Mouse (Mus musculus): ENCODE measurements around the gene Hdac4. TPM values are rescaled to one million over a fixed set of nuclear protein-coding genes. Genes with fewer than 3 reads are reported as not detected.

The Hdac4 gene
- polyA plus RNA-seq, 1 experiment from 2014 or later = 24.1 TPM

DNA sequence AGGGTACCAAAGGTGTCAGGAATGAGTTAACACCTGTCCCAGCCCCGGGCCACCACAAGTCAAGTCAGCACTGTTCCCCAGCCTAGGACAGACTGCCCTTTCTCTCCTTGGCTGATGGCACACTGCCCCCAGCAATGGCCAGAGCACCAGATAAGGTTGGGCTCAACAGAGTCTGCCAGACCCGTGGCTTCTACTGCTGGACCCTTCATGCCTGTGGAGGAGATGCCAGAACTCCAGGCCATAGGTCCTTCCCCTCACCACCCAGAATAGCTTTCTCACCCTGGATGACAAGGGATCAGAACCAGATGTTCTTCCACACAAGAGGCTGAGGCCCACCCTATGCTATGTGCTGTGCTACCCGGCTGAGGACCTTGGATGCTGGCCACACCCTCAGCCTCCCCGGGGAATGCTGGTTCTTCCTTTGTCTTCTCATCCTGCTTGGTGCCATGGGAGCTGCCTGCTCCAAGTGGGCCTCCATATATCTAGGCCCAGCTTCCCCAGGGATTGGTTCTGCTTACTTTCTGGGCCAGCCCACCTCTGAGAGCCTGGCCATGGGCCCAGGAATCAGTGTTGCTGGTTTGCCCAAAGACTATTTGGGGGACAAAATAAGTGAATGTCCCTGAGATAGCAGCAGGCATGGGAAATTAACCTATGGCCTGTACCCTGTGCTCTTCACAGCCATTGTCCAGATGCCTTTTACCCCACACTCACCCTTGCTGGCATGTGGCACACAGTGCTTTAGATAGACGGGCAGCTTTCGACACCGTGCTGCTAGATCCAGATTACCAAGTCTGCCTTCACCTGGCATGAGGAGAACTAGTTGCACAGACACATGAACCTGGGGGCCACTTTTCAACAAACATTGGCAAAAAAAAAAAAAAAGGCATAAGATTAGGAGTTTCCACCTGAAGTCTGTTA, 273.0 kb downstream of the Hdac4 start:
- no peak overlapping the region for H3K4me2 ChIP-seq (ENCODE audit: low read depth, low read length)
- 0 out of 2 replicates have a peak, but pooled peaks cover 3% of the 10 kb centered on the region for H3K9me3 ChIP-seq (ENCODE audit: control insufficient read depth, low read length)
- peaks cover 12% of the 10 kb centered on the region; the same call in 1 of the 2 replicates for H3K4me1 ChIP-seq (ENCODE audit: control insufficient read depth, insufficient read depth, low read length)
- DNase-seq (ENCODE audit: low spot score) (no peak), ATAC-seq (ENCODE audit: low read depth) (no peak)
- no peak overlapping the region for H3K4me3 ChIP-seq (ENCODE audit: low read depth, low read length)
- no peaks in the 10 kb centered on the region for H3K27me3 ChIP-seq (replicated peaks; ENCODE audit: control insufficient read depth, insufficient read depth, low read length)
- H3K36me3 ChIP-seq (ENCODE audit: control insufficient read depth, insufficient read depth, low read length) = no peaks in the 10 kb centered on the region
- H3K27ac ChIP-seq (replicated peaks; ENCODE audit: low read depth, low read length) = no peak overlapping the region
- no peak overlapping the region for H3K9ac ChIP-seq (ENCODE audit: low read depth, low read length)
- WGBS = 83% methylated on average over 6 of the region's 7 CpGs

DNA sequence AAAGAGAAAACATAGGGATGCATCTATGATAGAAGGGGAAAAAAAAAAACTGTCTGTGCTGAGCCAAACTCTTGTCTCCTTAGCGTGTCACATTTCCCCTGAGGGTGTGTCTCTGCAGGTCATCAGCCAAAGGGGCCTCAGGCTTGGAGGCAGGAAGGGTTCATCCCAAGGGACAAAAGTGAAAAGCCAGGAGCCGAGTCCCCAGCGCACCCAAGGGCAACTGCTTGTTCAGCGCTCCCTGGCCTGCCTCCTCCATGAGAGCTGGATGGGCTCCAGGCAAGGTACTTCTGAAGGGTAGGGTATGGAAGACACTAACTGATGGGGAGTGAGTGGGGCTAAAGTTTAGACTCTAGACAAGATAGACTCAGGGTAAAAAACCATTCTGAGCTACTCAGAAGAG, 273.8 kb downstream of the Hdac4 start:
- DNase-seq (ENCODE audit: low spot score) (no peak), ATAC-seq (ENCODE audit: low read depth) (no peak)
- H3K4me1 ChIP-seq (ENCODE audit: control insufficient read depth, insufficient read depth, low read length) = peaks cover 12% of the 10 kb centered on the region; the same call in 1 of the 2 replicates
- WGBS = 82% methylated on average over 4 of the region's 4 CpGs
- no peak overlapping the region for H3K27ac ChIP-seq (replicated peaks; ENCODE audit: low read depth, low read length)
- no peak overlapping the region for H3K9ac ChIP-seq (ENCODE audit: low read depth, low read length)
- no peak overlapping the region for H3K4me2 ChIP-seq (ENCODE audit: low read depth, low read length)
- 0 out of 2 replicates have a peak, but pooled peaks cover 3% of the 10 kb centered on the region for H3K9me3 ChIP-seq (ENCODE audit: control insufficient read depth, low read length)
- H3K36me3 ChIP-seq (ENCODE audit: control insufficient read depth, insufficient read depth, low read length) = no peaks in the 10 kb centered on the region
- no peak overlapping the region for H3K4me3 ChIP-seq (ENCODE audit: low read depth, low read length)
- H3K27me3 ChIP-seq (replicated peaks; ENCODE audit: control insufficient read depth, insufficient read depth, low read length) = no peaks in the 10 kb centered on the region

DNA sequence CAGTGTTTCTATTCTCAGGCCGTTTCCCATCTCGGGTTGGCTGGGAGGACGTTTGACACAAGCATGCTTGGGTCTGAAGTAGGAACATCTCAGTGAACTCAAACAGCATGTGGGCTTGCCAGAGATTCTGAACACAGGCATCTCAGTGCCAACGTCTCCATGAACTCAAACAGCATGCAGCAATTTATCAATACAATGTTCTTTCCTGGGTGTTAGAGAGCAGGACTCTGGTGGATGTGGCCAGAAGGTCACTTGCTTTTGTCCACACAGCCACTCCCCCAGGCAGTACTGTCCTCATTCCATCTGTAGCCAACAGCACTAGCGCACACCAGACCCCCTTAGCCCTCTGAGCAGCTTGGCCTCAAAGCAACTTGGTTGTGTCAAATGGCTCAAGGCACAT, 274.2 kb downstream of the Hdac4 start:
- WGBS = 61% methylated on average over 5 of the region's 5 CpGs
- H3K4me1 ChIP-seq (ENCODE audit: control insufficient read depth, insufficient read depth, low read length) = peaks cover 12% of the 10 kb centered on the region; the same call in 1 of the 2 replicates
- H3K9me3 ChIP-seq (ENCODE audit: control insufficient read depth, low read length) = 0 out of 2 replicates have a peak, but pooled peaks cover 3% of the 10 kb centered on the region
- no peak overlapping the region for H3K9ac ChIP-seq (ENCODE audit: low read depth, low read length)
- DNase-seq (ENCODE audit: low spot score) (no peak), ATAC-seq (ENCODE audit: low read depth) (no peak)
- H3K4me2 ChIP-seq (ENCODE audit: low read depth, low read length) = no peak overlapping the region
- no peak overlapping the region for H3K4me3 ChIP-seq (ENCODE audit: low read depth, low read length)
- no peaks in the 10 kb centered on the region for H3K27me3 ChIP-seq (replicated peaks; ENCODE audit: control insufficient read depth, insufficient read depth, low read length)
- no peaks in the 10 kb centered on the region for H3K36me3 ChIP-seq (ENCODE audit: control insufficient read depth, insufficient read depth, low read length)
- no peak overlapping the region for H3K27ac ChIP-seq (replicated peaks; ENCODE audit: low read depth, low read length)

DNA sequence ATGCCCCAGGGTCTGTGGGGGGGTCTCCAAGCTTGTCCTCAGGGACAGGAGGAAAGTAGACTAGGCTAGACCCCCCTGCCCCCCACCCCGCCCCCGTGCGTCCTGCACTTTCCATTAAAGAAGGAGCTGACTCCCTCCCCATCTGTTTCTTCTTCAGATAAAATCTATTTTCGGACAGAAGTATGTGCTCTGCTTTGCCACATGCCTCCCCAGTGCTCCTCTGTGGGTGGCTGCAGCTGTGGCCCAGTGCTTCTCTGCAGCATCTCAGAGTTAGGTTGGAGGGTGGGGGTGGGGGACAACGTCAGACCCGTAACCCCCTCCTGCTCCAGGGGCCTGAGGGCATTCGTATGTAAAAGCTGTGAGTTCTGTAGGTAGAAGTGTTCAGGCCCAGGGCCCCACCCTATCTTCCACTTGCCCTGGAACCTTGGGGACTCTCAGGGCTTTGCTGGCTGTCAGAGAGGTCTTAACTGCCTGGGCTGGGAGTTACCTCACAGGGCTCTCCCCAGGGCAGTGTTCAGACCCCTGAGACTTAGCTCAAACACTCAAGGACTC, 275.4 kb downstream of the Hdac4 start:
- Histone ChIP-seq H3K27me3 (replicated peaks; ENCODE audit: control insufficient read depth, insufficient read depth, low read length) (no peaks in the 10 kb centered on the region), H3K4me2 (ENCODE audit: low read depth, low read length) (no peak overlapping the region), H3K27ac (replicated peaks; ENCODE audit: low read depth, low read length) (no peak overlapping the region), H3K9ac (ENCODE audit: low read depth, low read length) (no peak overlapping the region), H3K4me3 (ENCODE audit: low read depth, low read length) (no peak overlapping the region), H3K9me3 (ENCODE audit: control insufficient read depth, low read length) (0 out of 2 replicates have a peak, but pooled peaks cover 3% of the 10 kb centered on the region), H3K36me3 (ENCODE audit: control insufficient read depth, insufficient read depth, low read length) (no peaks in the 10 kb centered on the region), H3K4me1 (ENCODE audit: control insufficient read depth, insufficient read depth, low read length) (peaks cover 12% of the 10 kb centered on the region; the same call in 1 of the 2 replicates)
- 23% methylated on average over 7 of the region's 7 CpGs for WGBS
- DNase-seq (ENCODE audit: low spot score) (no peak), ATAC-seq (ENCODE audit: low read depth) (peak; percentile 49; the same call in 1 of the 2 replicates)

DNA sequence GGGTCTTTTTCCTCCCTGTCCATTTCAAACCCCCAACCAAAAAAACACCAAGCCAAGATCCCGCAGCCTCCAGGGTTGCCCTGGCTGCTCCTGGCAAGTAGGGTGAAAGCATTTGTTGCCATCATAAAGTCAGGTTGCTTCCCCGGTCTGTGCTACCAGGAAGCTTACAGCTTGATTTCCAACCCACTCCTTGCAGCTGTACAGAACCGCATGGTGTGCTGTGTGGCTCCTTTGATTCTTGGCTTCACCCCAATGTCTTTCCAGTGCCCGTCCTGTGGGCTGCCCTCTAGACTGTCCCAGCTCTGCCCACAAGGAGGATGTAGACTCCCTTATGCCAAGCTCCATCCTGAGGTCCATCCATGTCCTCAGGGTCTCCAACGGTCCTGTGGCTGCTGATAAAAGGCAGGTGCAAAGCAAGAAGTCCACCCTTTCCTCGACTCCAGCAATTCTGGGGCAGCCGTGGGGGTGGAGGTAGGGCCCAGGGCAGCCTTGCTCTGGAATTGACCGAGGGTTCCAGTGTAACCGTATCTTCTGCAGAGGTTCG, 277.2 kb downstream of the Hdac4 start:
- DNase-seq (ENCODE audit: low spot score) (no peak), ATAC-seq (ENCODE audit: low read depth) (no peak)
- Histone ChIP-seq H3K27me3 (replicated peaks; ENCODE audit: control insufficient read depth, insufficient read depth, low read length) (no peaks in the 10 kb centered on the region), H3K4me1 (ENCODE audit: control insufficient read depth, insufficient read depth, low read length) (peaks cover 13% of the 10 kb centered on the region; the same call in 1 of the 2 replicates), H3K36me3 (ENCODE audit: control insufficient read depth, insufficient read depth, low read length) (no peaks in the 10 kb centered on the region), H3K4me3 (ENCODE audit: low read depth, low read length) (no peak overlapping the region), H3K9me3 (ENCODE audit: control insufficient read depth, low read length) (no peaks in the 10 kb centered on the region), H3K27ac (replicated peaks; ENCODE audit: low read depth, low read length) (no peak overlapping the region), H3K9ac (ENCODE audit: low read depth, low read length) (no peak overlapping the region), H3K4me2 (ENCODE audit: low read depth, low read length) (no peak overlapping the region)
- 86% methylated on average over 10 of the region's 10 CpGs for WGBS

DNA sequence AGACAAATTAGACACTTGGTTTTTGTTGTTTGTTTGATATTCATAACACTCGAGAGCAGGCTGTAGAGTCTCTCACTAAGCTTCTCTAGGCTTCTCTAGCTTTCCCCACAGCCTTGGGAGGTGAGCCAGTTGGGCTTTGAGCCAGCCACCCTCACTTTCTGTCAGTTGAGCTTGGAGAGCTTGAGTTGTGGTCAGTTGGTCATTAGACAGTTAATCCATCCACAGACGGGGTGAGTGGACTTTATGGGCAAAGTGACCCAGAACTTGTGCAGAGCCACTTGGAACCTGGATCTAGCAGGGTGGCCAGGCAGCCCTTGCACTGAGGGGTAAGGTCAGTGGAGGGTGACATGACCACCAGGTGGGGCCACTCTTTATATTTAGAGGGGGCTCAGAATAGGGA, 277.9 kb downstream of the Hdac4 start:
- ATAC-seq (ENCODE audit: low read depth) (no peak), DNase-seq (ENCODE audit: low spot score) (no peak)
- H3K9ac ChIP-seq (ENCODE audit: low read depth, low read length) = no peak overlapping the region
- no peak overlapping the region for H3K4me2 ChIP-seq (ENCODE audit: low read depth, low read length)
- no peaks in the 10 kb centered on the region for H3K36me3 ChIP-seq (ENCODE audit: control insufficient read depth, insufficient read depth, low read length)
- H3K9me3 ChIP-seq (ENCODE audit: control insufficient read depth, low read length) = no peaks in the 10 kb centered on the region
- H3K27me3 ChIP-seq (replicated peaks; ENCODE audit: control insufficient read depth, insufficient read depth, low read length) = no peaks in the 10 kb centered on the region
- 66% methylated on average over 2 of the region's 2 CpGs for WGBS
- peaks cover 20% of the 10 kb centered on the region for H3K4me1 ChIP-seq (ENCODE audit: control insufficient read depth, insufficient read depth, low read length)
- no peak overlapping the region for H3K27ac ChIP-seq (replicated peaks; ENCODE audit: low read depth, low read length)
- no peak overlapping the region for H3K4me3 ChIP-seq (ENCODE audit: low read depth, low read length)

DNA sequence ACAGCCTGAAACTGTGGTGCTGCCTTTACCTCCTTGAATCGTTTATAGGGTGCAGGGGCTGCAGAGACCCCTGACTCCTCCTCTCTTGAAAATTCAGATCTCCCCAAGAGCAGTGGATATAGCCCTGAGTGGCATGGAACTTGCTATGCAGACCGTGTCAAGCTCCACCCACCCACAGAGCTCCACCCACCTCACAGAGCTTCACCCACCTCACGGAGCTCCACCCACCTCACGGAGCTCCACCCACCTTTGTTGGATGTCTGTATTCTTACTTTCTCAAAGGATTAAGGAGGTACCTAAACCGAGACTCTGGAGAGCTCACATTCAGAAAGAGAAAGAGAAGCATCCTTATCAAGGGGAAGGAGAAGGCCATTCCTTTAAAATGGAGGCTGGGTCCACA, 279.5 kb downstream of the Hdac4 start:
- peaks cover 28% of the 10 kb centered on the region for H3K4me1 ChIP-seq (ENCODE audit: control insufficient read depth, insufficient read depth, low read length)
- ATAC-seq (ENCODE audit: low read depth) (no peak), DNase-seq (ENCODE audit: low spot score) (no peak)
- H3K9ac ChIP-seq (ENCODE audit: low read depth, low read length) = no peak overlapping the region
- no peak overlapping the region for H3K4me2 ChIP-seq (ENCODE audit: low read depth, low read length)
- 75% methylated on average over 5 of the region's 5 CpGs for WGBS
- H3K36me3 ChIP-seq (ENCODE audit: control insufficient read depth, insufficient read depth, low read length) = no peaks in the 10 kb centered on the region
- no peak overlapping the region for H3K27ac ChIP-seq (replicated peaks; ENCODE audit: low read depth, low read length)
- no peak overlapping the region for H3K4me3 ChIP-seq (ENCODE audit: low read depth, low read length)
- H3K9me3 ChIP-seq (ENCODE audit: control insufficient read depth, low read length) = no peaks in the 10 kb centered on the region
- no peaks in the 10 kb centered on the region for H3K27me3 ChIP-seq (replicated peaks; ENCODE audit: control insufficient read depth, insufficient read depth, low read length)

DNA sequence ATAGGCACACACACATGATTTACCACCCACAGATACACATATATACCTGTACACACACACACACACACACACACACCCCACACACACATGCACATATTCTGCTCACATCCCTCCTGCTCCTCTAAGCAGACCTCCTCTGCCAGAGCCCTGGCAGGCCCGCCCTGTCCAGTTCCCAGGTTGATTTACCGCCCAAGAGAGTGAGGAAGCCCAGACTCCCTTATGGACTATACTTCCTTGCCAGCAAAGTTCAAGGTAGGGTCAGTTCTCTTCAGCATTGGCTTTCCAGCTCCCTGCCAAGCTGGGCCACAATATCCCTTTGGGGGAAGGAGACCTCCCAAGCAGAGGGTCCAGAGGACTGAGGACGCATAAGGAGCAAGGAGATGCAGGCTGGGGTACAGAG, 280.9 kb downstream of the Hdac4 start:
- Histone ChIP-seq H3K9me3 (ENCODE audit: control insufficient read depth, low read length) (no peaks in the 10 kb centered on the region), H3K9ac (ENCODE audit: low read depth, low read length) (no peak overlapping the region), H3K4me2 (ENCODE audit: low read depth, low read length) (no peak overlapping the region), H3K36me3 (ENCODE audit: control insufficient read depth, insufficient read depth, low read length) (no peaks in the 10 kb centered on the region), H3K4me1 (ENCODE audit: control insufficient read depth, insufficient read depth, low read length) (peaks cover 19% of the 10 kb centered on the region), H3K27ac (replicated peaks; ENCODE audit: low read depth, low read length) (no peak overlapping the region), H3K4me3 (ENCODE audit: low read depth, low read length) (no peak overlapping the region), H3K27me3 (replicated peaks; ENCODE audit: control insufficient read depth, insufficient read depth, low read length) (no peaks in the 10 kb centered on the region)
- no peak for DNase-seq (ENCODE audit: low spot score)
- no peak for ATAC-seq (ENCODE audit: low read depth)
- 60% methylated on average over 3 of the region's 3 CpGs for WGBS
